Mouse (Mus musculus): ENCODE data around the gene Rel.

GRCm38 (mm10) chr11:23701831-23702230 lies 68.9 kb downstream of the Rel start:
- TF ChIP-seq CTCF (conservative IDR thresholded peaks at IDR 0.05; ENCODE audit: low read length), result no peak
- no peak for TF ChIP-seq NANOG (IDR thresholded peaks at IDR 0.05; ENCODE audit: borderline replicate concordance, low read length)

Data from E14TG2a.4 (cell line).